Mouse (Mus musculus): Measurements from ENCODE around the gene Gm20721. TPM values are rescaled to one million over a fixed set of nuclear protein-coding genes. Genes with fewer than 3 reads are reported as not detected.

Gene Gm20721
- polyA plus RNA-seq, 1 experiment from 2014 or later, result 25.3 TPM

Other genes starting within 250 kb of the Gm20721 start
- 61.9 and 63.4 TPM in 2 replicates for gene Npepl1, start 236.4 kb downstream of the Gm20721 start, polyA plus RNA-seq (2015; fragmentation: Nextera tagmentation; extraction: Ambion mirVana)
- gene Gnas, start 62.4 kb downstream of the Gm20721 start, polyA plus RNA-seq (2015; fragmentation: Nextera tagmentation; extraction: Ambion mirVana), result 1,943 and 1,947 TPM in 2 replicates
- gene Nelfcd, start 69.1 kb upstream of the Gm20721 start, polyA plus RNA-seq (2015; fragmentation: Nextera tagmentation; extraction: Ambion mirVana), result 144 and 148 TPM in 2 replicates
- 166 and 177 TPM in 2 replicates for gene Ctsz, start 92.3 kb upstream of the Gm20721 start, polyA plus RNA-seq (2015; fragmentation: Nextera tagmentation; extraction: Ambion mirVana)
- gene Tubb1, start 104.0 kb upstream of the Gm20721 start, polyA plus RNA-seq (2015; fragmentation: Nextera tagmentation; extraction: Ambion mirVana), result 2.2 and 3.1 TPM in 2 replicates
- gene Atp5e, start 117.4 kb upstream of the Gm20721 start, polyA plus RNA-seq (2015; fragmentation: Nextera tagmentation; extraction: Ambion mirVana), result 765 and 779 TPM in 2 replicates
- 108 and 110 TPM in 2 replicates for gene Prelid3b, start 126.4 kb upstream of the Gm20721 start, polyA plus RNA-seq (2015; fragmentation: Nextera tagmentation; extraction: Ambion mirVana)

Measured in limb, embryonic 13.5 days (tissue).